Mouse (Mus musculus): Measurements from ENCODE around the gene Lyzl4. TPM values are rescaled to one million over a fixed set of nuclear protein-coding genes. Genes with fewer than 3 reads are reported as not detected.

Gene Lyzl4
- polyA plus RNA-seq, 1 experiment from 2014 or later = not detected

- Histone ChIP-seq H3K9ac (no peak overlapping the region), H3K4me3 (ENCODE audit: low read depth, low read length) (no peak overlapping the region), H3K4me2 (no peak overlapping the region), H3K9me3 (ENCODE audit: low read depth, low read length) (no peaks in the 10 kb centered on the region), H3K27me3 (ENCODE audit: insufficient read depth, low read length) (no peaks in the 10 kb centered on the region), H3K36me3 (ENCODE audit: insufficient read depth) (no peaks in the 10 kb centered on the region), H3K4me1 (ENCODE audit: insufficient read depth) (no peaks in the 10 kb centered on the region), H3K27ac (ENCODE audit: low read depth) (no peak overlapping the region)
- no peak for TF ChIP-seq CTCF (IDR thresholded peaks at IDR 0.05; ENCODE audit: low read depth)
- DNase-seq = no peak
- ATAC-seq (ENCODE audit: insufficient read depth) = no peak
- 90% methylated on average over 4 of the region's 4 CpGs for WGBS
Measured at GRCm38 (mm10) chr9:121623235-121623634, 18.7 kb downstream of the Lyzl4 start.

- Histone ChIP-seq H3K4me1 (ENCODE audit: insufficient read depth) (no peaks in the 10 kb centered on the region), H3K36me3 (ENCODE audit: insufficient read depth) (no peaks in the 10 kb centered on the region), H3K4me3 (ENCODE audit: low read depth, low read length) (no peak overlapping the region), H3K27me3 (ENCODE audit: insufficient read depth, low read length) (no peaks in the 10 kb centered on the region), H3K9ac (no peak overlapping the region), H3K9me3 (ENCODE audit: low read depth, low read length) (no peaks in the 10 kb centered on the region), H3K4me2 (no peak overlapping the region), H3K27ac (ENCODE audit: low read depth) (no peak overlapping the region)
- no peak for TF ChIP-seq CTCF (IDR thresholded peaks at IDR 0.05; ENCODE audit: low read depth)
- ATAC-seq (ENCODE audit: insufficient read depth) = no peak
- 47% methylated on average over 7 of the region's 7 CpGs for WGBS
- peak; percentile 25 for DNase-seq
Measured at GRCm38 (mm10) chr9:121619441-121619840, 22.5 kb downstream of the Lyzl4 start.

GRCm38 (mm10) chr9:121616471-121616870 lies 25.4 kb downstream of the Lyzl4 start:
- no peak for ATAC-seq (ENCODE audit: insufficient read depth)

GRCm38 (mm10) chr9:121614241-121614757 lies 27.6 kb downstream of the Lyzl4 start:
- Histone ChIP-seq H3K9ac (no peak overlapping the region), H3K27ac (ENCODE audit: low read depth) (no peak overlapping the region), H3K4me3 (ENCODE audit: low read depth, low read length) (no peak overlapping the region), H3K36me3 (ENCODE audit: insufficient read depth) (no peaks in the 10 kb centered on the region), H3K9me3 (ENCODE audit: low read depth, low read length) (no peaks in the 10 kb centered on the region), H3K27me3 (ENCODE audit: insufficient read depth, low read length) (no peaks in the 10 kb centered on the region), H3K4me1 (ENCODE audit: insufficient read depth) (no peaks in the 10 kb centered on the region), H3K4me2 (no peak overlapping the region)
- DNase-seq (no peak), ATAC-seq (ENCODE audit: insufficient read depth) (no peak)
- TF ChIP-seq CTCF (IDR thresholded peaks at IDR 0.05; ENCODE audit: low read depth) = no peak

More at GRCm38 (mm10) chr9:121616471-121616870, 25.4 kb downstream of the Lyzl4 start:
- Histone ChIP-seq H3K4me2 (no peak overlapping the region), H3K9me3 (ENCODE audit: low read depth, low read length) (no peaks in the 10 kb centered on the region), H3K4me3 (ENCODE audit: low read depth, low read length) (no peak overlapping the region), H3K27ac (ENCODE audit: low read depth) (no peak overlapping the region), H3K9ac (no peak overlapping the region), H3K4me1 (ENCODE audit: insufficient read depth) (no peaks in the 10 kb centered on the region), H3K36me3 (ENCODE audit: insufficient read depth) (no peaks in the 10 kb centered on the region), H3K27me3 (ENCODE audit: insufficient read depth, low read length) (no peaks in the 10 kb centered on the region)
- peak; percentile 34 for TF ChIP-seq CTCF (IDR thresholded peaks at IDR 0.05; ENCODE audit: low read depth)
- 53% methylated on average over 3 of the region's 3 CpGs for WGBS
- DNase-seq = no peak

GRCm38 (mm10) chr9:121613192-121613591 lies 28.7 kb downstream of the Lyzl4 start:
- no peaks in the 10 kb centered on the region for H3K9me3 ChIP-seq (ENCODE audit: low read depth, low read length)
- 4% methylated on average over 5 of the region's 5 CpGs for WGBS
- no peak overlapping the region for H3K4me2 ChIP-seq
- no peaks in the 10 kb centered on the region for H3K4me1 ChIP-seq (ENCODE audit: insufficient read depth)
- DNase-seq (peak; percentile 28), ATAC-seq (ENCODE audit: insufficient read depth) (peak; percentile 56)
- no peak overlapping the region for H3K9ac ChIP-seq
- no peak for TF ChIP-seq CTCF (IDR thresholded peaks at IDR 0.05; ENCODE audit: low read depth)
- H3K4me3 ChIP-seq (ENCODE audit: low read depth, low read length) = no peak overlapping the region
- no peaks in the 10 kb centered on the region for H3K36me3 ChIP-seq (ENCODE audit: insufficient read depth)
- no peak overlapping the region for H3K27ac ChIP-seq (ENCODE audit: low read depth)
- H3K27me3 ChIP-seq (ENCODE audit: insufficient read depth, low read length) = no peaks in the 10 kb centered on the region

- no peaks in the 10 kb centered on the region for H3K36me3 ChIP-seq (ENCODE audit: insufficient read depth)
- DNase-seq (no peak), ATAC-seq (ENCODE audit: insufficient read depth) (no peak)
- TF ChIP-seq CTCF (IDR thresholded peaks at IDR 0.05; ENCODE audit: low read depth) = no peak
- no peaks in the 10 kb centered on the region for H3K27me3 ChIP-seq (ENCODE audit: insufficient read depth, low read length)
- H3K9me3 ChIP-seq (ENCODE audit: low read depth, low read length) = no peaks in the 10 kb centered on the region
- no peak overlapping the region for H3K9ac ChIP-seq
- H3K4me2 ChIP-seq = no peak overlapping the region
- H3K4me1 ChIP-seq (ENCODE audit: insufficient read depth) = no peaks in the 10 kb centered on the region
- H3K4me3 ChIP-seq (ENCODE audit: low read depth, low read length) = no peak overlapping the region
- H3K27ac ChIP-seq (ENCODE audit: low read depth) = no peak overlapping the region
- 64% methylated on average over 6 of the region's 6 CpGs for WGBS
Measured at GRCm38 (mm10) chr9:121609381-121609780, 32.5 kb downstream of the Lyzl4 start.

- no peaks in the 10 kb centered on the region for H3K36me3 ChIP-seq (ENCODE audit: insufficient read depth)
- WGBS = 35% methylated on average over 1 of the region's 1 CpGs
- no peaks in the 10 kb centered on the region for H3K27me3 ChIP-seq (ENCODE audit: insufficient read depth, low read length)
- no peak overlapping the region for H3K9ac ChIP-seq
- no peak overlapping the region for H3K27ac ChIP-seq (ENCODE audit: low read depth)
- no peak overlapping the region for H3K4me2 ChIP-seq
- H3K9me3 ChIP-seq (ENCODE audit: low read depth, low read length) = no peaks in the 10 kb centered on the region
- ATAC-seq (ENCODE audit: insufficient read depth) = no peak
- no peak for TF ChIP-seq CTCF (IDR thresholded peaks at IDR 0.05; ENCODE audit: low read depth)
- H3K4me1 ChIP-seq (ENCODE audit: insufficient read depth) = no peaks in the 10 kb centered on the region
- H3K4me3 ChIP-seq (ENCODE audit: low read depth, low read length) = no peak overlapping the region
- DNase-seq = no peak
Measured at GRCm38 (mm10) chr9:121606498-121607096, 35.3 kb downstream of the Lyzl4 start.
